Mouse (Mus musculus): Measurements from ENCODE around the gene Myt1l.

The Myt1l gene

GRCm38 (mm10) chr12:29951043-29951442, 422.9 kb downstream of the Myt1l start:
- no peak for DNase-seq (ENCODE audit: extremely low read depth, insufficient read length, low spot score)

DNA sequence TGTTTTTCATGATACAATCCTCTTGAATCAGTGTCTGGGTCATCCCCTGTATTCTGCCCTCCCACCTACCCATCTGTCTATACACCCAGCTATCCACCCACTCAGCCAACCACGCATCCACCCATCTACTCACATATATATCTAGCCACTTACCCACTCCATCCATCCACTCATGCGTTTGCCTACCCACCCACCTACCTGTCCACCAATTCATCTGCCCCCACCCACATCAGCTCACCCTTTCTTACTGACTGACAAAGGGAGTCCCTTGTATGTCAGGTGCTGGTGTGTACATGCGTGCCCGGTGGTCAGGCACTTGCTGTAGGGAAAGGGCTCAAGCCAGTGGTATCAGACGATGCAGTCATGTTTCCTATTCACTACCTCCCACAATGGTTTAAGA, 423.3 kb downstream of the Myt1l start:
- no peak for DNase-seq (ENCODE audit: extremely low read depth, insufficient read length, low spot score)

DNA sequence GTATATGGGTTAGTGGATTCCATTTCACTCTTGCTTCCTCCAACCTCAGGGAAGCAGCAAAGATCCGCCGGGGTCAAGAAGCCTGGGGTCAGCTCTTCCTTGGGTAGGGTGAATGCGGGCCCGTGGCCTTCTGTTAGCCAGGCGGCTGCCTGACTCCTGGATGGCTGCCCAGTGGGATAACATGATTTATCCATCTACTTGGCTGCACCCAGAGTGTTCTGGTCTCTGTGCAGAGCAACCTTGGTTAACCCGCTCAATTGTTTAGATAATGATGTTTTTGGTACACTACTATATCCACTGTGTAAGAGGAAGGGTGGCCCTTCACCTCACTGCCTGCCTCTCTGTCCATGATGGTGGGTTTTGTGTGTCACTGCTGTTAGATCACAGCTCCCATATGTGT, 423.9 kb downstream of the Myt1l start:
- no peak for DNase-seq (ENCODE audit: extremely low read depth, insufficient read length, low spot score)

DNA sequence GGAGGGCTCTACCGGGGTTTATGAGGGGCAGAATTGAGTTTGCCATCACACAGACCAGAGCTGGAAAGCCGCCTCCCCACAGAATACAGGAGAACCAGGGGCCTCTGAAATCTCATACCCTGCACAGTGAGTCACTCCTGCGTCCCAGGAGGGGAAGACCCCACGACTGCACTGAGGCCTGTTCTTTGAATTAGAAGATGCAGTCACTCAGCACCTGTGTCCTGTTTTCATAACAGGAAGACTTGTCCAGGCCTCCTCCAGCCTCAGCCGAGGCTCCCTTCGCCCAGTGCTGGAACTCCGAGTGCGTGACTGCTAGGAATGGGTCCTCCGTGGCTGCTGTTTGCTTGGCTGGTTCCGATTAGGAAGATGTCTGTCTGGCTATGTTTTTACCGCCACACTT, 425.8 kb downstream of the Myt1l start:
- DNase-seq (ENCODE audit: extremely low read depth, insufficient read length, low spot score): no peak

DNA sequence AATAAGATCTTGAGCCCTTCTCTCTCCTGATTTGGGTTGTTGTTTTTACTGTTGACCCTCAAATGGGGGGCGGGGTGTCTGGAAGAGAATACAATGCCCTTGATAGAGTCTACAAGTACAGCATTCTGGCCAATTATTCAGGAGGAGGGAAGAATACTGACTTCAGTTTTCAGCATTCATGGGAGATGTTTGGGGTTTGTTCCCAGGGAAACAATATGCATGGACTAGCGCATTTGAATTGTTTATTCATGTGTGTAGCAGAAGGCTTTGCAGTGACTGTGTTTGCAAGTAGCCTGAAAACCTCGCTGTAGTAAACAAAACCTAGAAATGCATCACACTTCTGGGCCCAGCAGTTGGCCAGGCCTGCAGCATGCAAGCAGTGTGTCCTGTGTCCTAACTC, 426.3 kb downstream of the Myt1l start:
- DNase-seq (ENCODE audit: extremely low read depth, insufficient read length, low spot score): no peak

GRCm38 (mm10) chr12:29956969-29957368, 428.8 kb downstream of the Myt1l start:
- DNase-seq (ENCODE audit: extremely low read depth, insufficient read length, low spot score): no peak

- no peak for DNase-seq (ENCODE audit: extremely low read depth, insufficient read length, low spot score)
Measured at GRCm38 (mm10) chr12:29958637-29959036, 430.5 kb downstream of the Myt1l start.

GRCm38 (mm10) chr12:29961041-29961440, 432.9 kb downstream of the Myt1l start:
- DNase-seq (ENCODE audit: extremely low read depth, insufficient read length, low spot score): no peak

DNA sequence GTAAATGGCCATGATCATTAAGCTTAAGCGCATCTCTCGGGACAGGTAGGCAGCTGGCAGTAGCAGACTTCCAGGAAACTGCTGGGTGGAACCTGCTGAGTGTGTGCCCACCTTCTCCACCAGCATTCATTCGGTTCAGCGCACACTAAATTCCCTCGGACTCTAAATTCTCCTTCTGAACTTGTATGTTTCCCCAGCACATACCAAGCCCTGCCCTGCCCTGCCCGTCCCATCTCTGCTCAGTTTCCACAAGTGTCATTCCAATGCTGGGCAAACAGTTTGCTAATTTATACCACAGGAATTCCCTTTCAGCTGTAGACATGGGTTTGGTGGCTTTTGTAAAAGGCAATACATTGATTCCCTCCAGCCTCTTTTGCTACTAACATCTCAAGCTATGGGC, 436.8 kb downstream of the Myt1l start:
- DNase-seq (ENCODE audit: extremely low read depth, insufficient read length, low spot score): no peak

DNA sequence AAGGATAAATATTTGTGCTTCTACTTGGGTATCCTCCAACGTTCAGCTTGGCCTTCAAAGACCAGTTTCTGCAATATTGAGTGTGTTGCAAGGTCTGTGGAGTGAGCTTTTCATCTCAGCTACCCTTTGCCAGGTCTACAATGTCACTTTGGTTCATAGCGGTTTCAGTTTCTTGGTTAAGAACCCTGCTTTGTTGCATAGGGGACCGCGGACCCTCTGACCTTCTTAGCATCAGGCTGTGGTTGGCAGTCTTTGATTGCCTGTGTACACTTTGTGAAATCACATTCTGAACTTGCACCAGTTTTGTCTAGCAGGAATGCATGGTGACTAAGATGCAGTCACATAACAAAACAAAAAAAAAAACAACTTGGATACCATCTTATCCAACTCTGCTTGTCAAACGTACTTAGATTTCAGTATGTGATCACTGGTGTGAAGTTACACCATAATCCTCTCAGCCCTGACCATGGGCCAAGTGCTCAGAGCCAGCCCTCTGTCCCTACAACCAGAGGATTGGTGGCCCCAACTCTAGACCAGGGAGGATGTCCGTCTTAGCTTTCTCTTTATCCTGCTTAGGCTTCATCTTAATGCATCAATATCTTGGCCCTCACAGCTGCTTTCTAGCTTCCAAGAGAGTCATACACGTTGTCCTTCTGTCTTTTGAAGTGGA, 443.7 kb downstream of the Myt1l start:
- DNase-seq (ENCODE audit: extremely low read depth, insufficient read length, low spot score): no peak

- no peak for DNase-seq (ENCODE audit: extremely low read depth, insufficient read length, low spot score)
Measured at GRCm38 (mm10) chr12:29972533-29972932, 444.3 kb downstream of the Myt1l start.
